Mouse (Mus musculus) limb, embryonic 11.5 days (tissue): ENCODE measurements around the gene Pla2g2d. TPM values are rescaled to one million over a fixed set of nuclear protein-coding genes. Genes with fewer than 3 reads are reported as not detected.

ENCODE experiments used
- ATAC-seq: fragments of 200-750 bp; cut with Nextera tagmentation; 2 replicates; pipeline ENCODE4 v1.8.0; 2017; ENCODE audit warnings: low read depth; ENCODE audit not compliant: insufficient number of reproducible peaks, low FRiP score, low TSS enrichment
- DNase-seq: peaks from one replicate; pipeline ENCODE4 v3.0.0-alpha.2; 2015; ENCODE audit warnings: low spot score
- H3K27ac ChIP-seq: fragments of 300-500 bp; sonication (generic); replicated peaks from 2 replicates; pipeline ENCODE4 v1.5.1; 2014; ENCODE audit warnings: low read depth, mild to moderate bottlenecking, low read length
- H3K27me3 ChIP-seq: fragments of 300-500 bp; sonication (generic); 2 replicates; pipeline ENCODE4 v1.6.1; 2014; ENCODE audit warnings: mild to moderate bottlenecking, low read length, mixed read lengths; ENCODE audit not compliant: control insufficient read depth, insufficient read depth
- H3K36me3 ChIP-seq: fragments of 300-500 bp; sonication (generic); 2 replicates; pipeline ENCODE4 v1.6.1; 2014; ENCODE audit warnings: mild to moderate bottlenecking, low read length, moderate library complexity, mixed read lengths; ENCODE audit not compliant: control insufficient read depth, insufficient read depth
- H3K4me1 ChIP-seq: fragments of 300-500 bp; sonication (generic); 2 replicates; pipeline ENCODE4 v1.6.1; 2014; ENCODE audit warnings: low read length, mixed read lengths; ENCODE audit not compliant: control insufficient read depth, insufficient read depth
- H3K4me2 ChIP-seq: fragments of 300-500 bp; sonication (generic); 2 replicates; pipeline ENCODE4 v1.6.1; 2014; ENCODE audit warnings: low read depth, mild to moderate bottlenecking, moderate library complexity; ENCODE audit not compliant: severe bottlenecking
- H3K4me3 ChIP-seq: fragments of 300-500 bp; sonication (generic); 2 replicates; pipeline ENCODE4 v1.5.1; 2014; ENCODE audit warnings: low read depth, low read length
- H3K9ac ChIP-seq: fragments of 300-500 bp; sonication (generic); 2 replicates; pipeline ENCODE4 v1.6.1; 2014; ENCODE audit warnings: mild to moderate bottlenecking, low read length
- H3K9me3 ChIP-seq: fragments of 300-500 bp; sonication (generic); 2 replicates; pipeline ENCODE4 v1.6.1; 2016; ENCODE audit warnings: low read length; ENCODE audit not compliant: control insufficient read depth
- WGBS: fragments of 180-500 bp; shearing (Covaris S2); extraction: QIAGEN DNeasy Blood & Tissue Kit; methylation state at CpG from one replicate; pipeline ENCODE4 v1.1.7; 2014; 5-methylcytosine and 5-hydroxymethylcytosine counted together
- polyA plus RNA-seq: library from polyadenylated mRNA; unstranded; fragments of >200 nt; fragmentation: Nextera tagmentation; extraction: Ambion mirVana; gene quantifications from 2 replicates; pipeline ENCODE4 v1.2.1, GENCODE M21; 2014

Pla2g2d gene
- polyA plus RNA-seq, 1 experiment from 2014 or later, result not detected

DNA sequence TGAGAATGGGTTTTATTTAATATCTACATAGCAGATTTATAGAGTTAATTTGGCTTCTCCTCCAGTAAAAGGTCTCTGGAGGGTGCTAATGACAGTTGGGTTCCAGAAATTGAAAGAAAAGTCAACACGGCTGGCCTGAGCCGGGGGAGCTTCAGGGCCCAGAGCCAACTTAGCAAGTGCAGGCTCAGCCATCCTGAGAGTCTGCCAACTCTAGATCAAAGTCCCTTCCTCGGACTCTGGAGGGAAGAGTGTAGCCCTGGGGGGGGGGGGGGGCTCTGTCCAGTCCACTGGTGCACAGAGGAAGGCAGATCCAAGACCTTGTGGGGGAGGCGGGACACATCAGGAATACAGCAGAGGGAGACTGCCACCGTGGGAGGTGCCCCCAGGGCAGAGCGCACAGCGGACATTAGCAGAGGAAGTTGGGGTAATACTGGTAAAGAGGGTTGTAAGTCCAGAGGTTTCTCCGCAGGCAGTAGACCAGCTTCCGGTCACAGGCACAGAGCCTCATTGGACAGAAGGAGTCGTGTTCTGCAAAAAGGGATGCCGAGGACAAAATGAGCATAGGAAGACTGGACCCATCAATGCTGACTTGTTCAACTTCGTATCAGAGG, 24.7 kb downstream of the Pla2g2d start:
- H3K27me3 ChIP-seq, result no peaks in the 10 kb centered on the region
- no peak overlapping the region for H3K4me3 ChIP-seq
- ATAC-seq, result no peak
- H3K27ac ChIP-seq, result no peak overlapping the region
- no peaks in the 10 kb centered on the region; the same call in 1 of the 2 replicates for H3K4me1 ChIP-seq
- H3K9ac ChIP-seq, result no peak overlapping the region
- no peaks in the 10 kb centered on the region for H3K36me3 ChIP-seq
- no peaks in the 10 kb centered on the region for H3K9me3 ChIP-seq
- no peak overlapping the region for H3K4me2 ChIP-seq
- WGBS, result 69% methylated on average over 12 of the region's 12 CpGs
- no peak for DNase-seq

GRCm38 (mm10) chr4:138801631-138802030, 26.1 kb downstream of the Pla2g2d start:
- no peaks in the 10 kb centered on the region for H3K27me3 ChIP-seq
- no peak overlapping the region for H3K27ac ChIP-seq
- no peaks in the 10 kb centered on the region for H3K9me3 ChIP-seq
- no peaks in the 10 kb centered on the region; the same call in 1 of the 2 replicates for H3K4me1 ChIP-seq
- H3K4me3 ChIP-seq, result no peak overlapping the region
- DNase-seq (no peak), ATAC-seq (no peak)
- 79% methylated on average over 4 of the region's 4 CpGs for WGBS
- H3K4me2 ChIP-seq, result no peak overlapping the region
- no peak overlapping the region for H3K9ac ChIP-seq
- no peaks in the 10 kb centered on the region for H3K36me3 ChIP-seq

GRCm38 (mm10) chr4:138802917-138803316, 27.4 kb downstream of the Pla2g2d start:
- no peak for DNase-seq
- Histone ChIP-seq H3K4me2 (no peak overlapping the region), H3K4me3 (no peak overlapping the region), H3K27ac (no peak overlapping the region), H3K36me3 (no peaks in the 10 kb centered on the region), H3K9me3 (no peaks in the 10 kb centered on the region), H3K9ac (no peak overlapping the region), H3K27me3 (no peaks in the 10 kb centered on the region), H3K4me1 (no peaks in the 10 kb centered on the region; the same call in 1 of the 2 replicates)
- WGBS, result 85% methylated on average over 11 of the region's 11 CpGs
- ATAC-seq, result no peak

DNA sequence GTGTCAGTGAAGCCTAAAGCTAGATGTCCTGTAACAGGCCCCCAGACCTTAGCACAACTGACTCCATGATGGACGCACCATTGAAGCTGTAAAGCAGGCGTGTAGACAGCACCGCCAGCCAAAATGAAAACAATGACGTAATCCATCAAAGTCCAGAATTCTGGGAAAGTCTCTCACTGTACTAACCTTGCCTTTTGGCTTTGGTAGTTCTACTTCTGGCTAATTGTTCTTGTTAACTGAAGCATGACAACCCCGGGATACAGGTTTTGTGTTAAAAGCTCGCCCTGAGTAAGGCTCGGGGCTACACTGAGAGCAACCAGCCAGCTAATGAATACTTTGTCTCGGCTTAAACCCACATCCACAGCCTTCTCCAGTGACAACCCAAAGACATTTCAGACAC, 29.7 kb downstream of the Pla2g2d start:
- no peak for ATAC-seq
- Histone ChIP-seq H3K27me3 (no peaks in the 10 kb centered on the region), H3K4me3 (no peak overlapping the region), H3K9ac (no peak overlapping the region), H3K9me3 (no peaks in the 10 kb centered on the region), H3K4me2 (no peak overlapping the region), H3K4me1 (no peaks in the 10 kb centered on the region; the same call in 1 of the 2 replicates), H3K36me3 (no peaks in the 10 kb centered on the region), H3K27ac (no peak overlapping the region)
- DNase-seq, result no peak
- 76% methylated on average over 8 of the region's 8 CpGs for WGBS

DNA sequence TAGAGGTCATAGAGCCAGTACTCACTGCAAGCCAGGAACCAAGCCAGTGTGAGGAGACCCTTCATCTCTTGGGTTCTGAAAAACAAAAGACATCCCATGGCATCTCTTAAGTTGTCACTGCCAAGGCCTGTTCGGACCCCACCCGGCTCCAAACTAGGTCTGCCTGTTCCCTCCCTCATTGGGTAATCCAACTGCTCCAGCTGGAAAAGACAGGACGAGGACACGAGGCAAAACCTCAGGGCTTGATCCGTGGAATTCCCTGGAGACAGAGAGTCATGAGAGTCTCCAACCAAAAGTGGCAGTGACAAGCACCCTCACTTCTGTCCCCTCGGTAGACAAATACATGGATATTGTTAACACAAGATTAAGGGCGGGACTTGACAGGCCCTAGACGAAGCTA, 30.6 kb downstream of the Pla2g2d start:
- Histone ChIP-seq H3K9me3 (no peaks in the 10 kb centered on the region), H3K36me3 (no peaks in the 10 kb centered on the region), H3K4me3 (no peak overlapping the region), H3K4me2 (no peak overlapping the region), H3K4me1 (no peaks in the 10 kb centered on the region), H3K27ac (no peak overlapping the region), H3K9ac (no peak overlapping the region), H3K27me3 (no peaks in the 10 kb centered on the region)
- no peak for ATAC-seq
- DNase-seq, result no peak
- WGBS, result 88% methylated on average over 8 of the region's 8 CpGs

- Histone ChIP-seq H3K9me3 (no peaks in the 10 kb centered on the region), H3K27me3 (no peaks in the 10 kb centered on the region), H3K4me1 (no peaks in the 10 kb centered on the region), H3K4me2 (no peak overlapping the region), H3K9ac (no peak overlapping the region), H3K36me3 (no peaks in the 10 kb centered on the region), H3K27ac (no peak overlapping the region), H3K4me3 (no peak overlapping the region)
- no peak for ATAC-seq
- no peak for DNase-seq
- 62% methylated on average over 7 of the region's 7 CpGs for WGBS
Measured at GRCm38 (mm10) chr4:138806920-138807541, 31.5 kb downstream of the Pla2g2d start.

GRCm38 (mm10) chr4:138816166-138816565, 40.6 kb downstream of the Pla2g2d start:
- Histone ChIP-seq H3K4me3 (no peak overlapping the region), H3K36me3 (no peaks in the 10 kb centered on the region), H3K4me1 (no peaks in the 10 kb centered on the region), H3K27ac (no peak overlapping the region), H3K9me3 (no peaks in the 10 kb centered on the region), H3K4me2 (no peak overlapping the region), H3K9ac (no peak overlapping the region), H3K27me3 (no peaks in the 10 kb centered on the region)
- DNase-seq (no peak), ATAC-seq (no peak)
- WGBS, result 86% methylated on average over 9 of the region's 9 CpGs

DNA sequence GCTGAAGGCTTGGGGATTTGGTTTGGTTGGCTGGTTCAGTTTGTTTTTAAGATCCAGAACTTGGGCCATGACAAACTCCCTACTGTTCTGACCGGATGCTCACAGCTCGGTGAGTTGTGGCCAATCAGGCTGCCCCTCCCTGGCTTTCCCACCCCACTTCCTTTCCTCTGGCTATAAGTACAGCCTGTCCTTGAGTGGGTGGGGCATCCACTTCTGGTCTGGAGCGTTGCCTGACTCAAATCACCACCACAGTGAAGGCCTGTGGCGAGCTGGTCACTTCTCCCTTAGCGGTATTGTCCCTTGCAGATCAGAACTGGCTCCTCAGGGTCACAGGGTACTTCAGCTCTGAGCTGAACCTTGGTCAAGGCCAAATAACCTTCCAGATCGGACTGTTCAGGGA, 42.2 kb downstream of the Pla2g2d start:
- H3K36me3 ChIP-seq, result no peaks in the 10 kb centered on the region
- no peak overlapping the region for H3K4me2 ChIP-seq
- no peak overlapping the region for H3K4me3 ChIP-seq
- H3K27me3 ChIP-seq, result no peaks in the 10 kb centered on the region
- no peaks in the 10 kb centered on the region for H3K9me3 ChIP-seq
- 84% methylated on average over 6 of the region's 6 CpGs for WGBS
- ATAC-seq, result no peak
- H3K9ac ChIP-seq, result no peak overlapping the region
- no peak overlapping the region for H3K27ac ChIP-seq
- no peak for DNase-seq
- H3K4me1 ChIP-seq, result no peaks in the 10 kb centered on the region
